Mouse (Mus musculus): Measurements from ENCODE around the gene Rln1. TPM values are rescaled to one million over a fixed set of nuclear protein-coding genes. Genes with fewer than 3 reads are reported as not detected.

Rln1 gene
- polyA plus RNA-seq, 1 experiment from 2014 or later: 0.78 TPM

Other genes starting within 250 kb of the Rln1 start
- gene Rcl1, start 233.3 kb downstream of the Rln1 start, polyA plus RNA-seq (2016; fragmentation: Nextera tagmentation; extraction: Ambion mirVana): 35.3 and 41.0 TPM in 2 replicates
- 16.6 and 18.7 TPM in 2 replicates for gene Jak2, start 82.8 kb downstream of the Rln1 start, polyA plus RNA-seq (2016; fragmentation: Nextera tagmentation; extraction: Ambion mirVana)
- 4.0 and 5.9 TPM in 2 replicates for gene Insl6, start 9.3 kb downstream of the Rln1 start, polyA plus RNA-seq (2016; fragmentation: Nextera tagmentation; extraction: Ambion mirVana)
- 70.1 and 72.6 TPM in 2 replicates for gene Plgrkt, start 32.7 kb upstream of the Rln1 start, polyA plus RNA-seq (2016; fragmentation: Nextera tagmentation; extraction: Ambion mirVana)
- 0.33 and 0.35 TPM in 2 replicates for gene Cd274, start 32.8 kb upstream of the Rln1 start, polyA plus RNA-seq (2016; fragmentation: Nextera tagmentation; extraction: Ambion mirVana)
- not detected in 2 replicates for gene Pdcd1lg2, start 76.2 kb upstream of the Rln1 start, polyA plus RNA-seq (2016; fragmentation: Nextera tagmentation; extraction: Ambion mirVana)
- 14.0 TPM in 2 replicates for gene Ric1, start 187.6 kb upstream of the Rln1 start, polyA plus RNA-seq (2016; fragmentation: Nextera tagmentation; extraction: Ambion mirVana)

All from midbrain, embryonic 12.5 days (tissue).